Comparison of ENCODE assay signal across 19 mouse cellular contexts in the genomic region with DNA sequence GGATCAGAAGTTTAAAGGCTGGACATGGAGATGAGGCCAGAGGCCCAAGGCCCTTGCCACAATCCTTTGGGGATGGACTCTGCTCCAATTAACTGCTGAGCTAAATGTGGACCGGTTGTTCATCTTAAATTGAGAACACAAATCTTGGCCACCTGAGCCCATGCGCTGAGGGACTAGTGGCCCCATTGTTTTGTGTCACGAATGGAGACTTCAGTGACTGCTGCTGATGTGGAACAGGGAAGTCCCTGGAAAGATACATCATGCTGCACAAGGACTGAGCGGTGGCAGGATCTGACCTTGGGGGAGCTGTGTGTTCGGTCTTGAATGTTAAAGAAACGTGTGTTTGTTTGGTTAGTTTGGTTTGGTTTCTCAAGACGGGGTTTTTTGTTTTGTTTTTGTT.
DNase-seq lines count a peak whose midpoint lies in the region; ATAC-seq and TF ChIP-seq lines count a peak whose summit lies in the region.
"Had no signal": no experiment of that assay in that cellular context is flagged by ENCODE, and none has a peak within 500 bp of the region (broad histone marks: within the 10 kb centered on the region; RNA-seq: fewer than 3 reads in every experiment).

No protein-coding gene starts in this region.

- peak; percentile 63 for ATAC-seq in hindbrain, embryonic 11.5 days (ENCODE audit: low FRiP score)
- ATAC-seq in hindbrain, embryonic 16.5 days = no peak
- ATAC-seq in midbrain, embryonic 11.5 days (ENCODE audit: low FRiP score) = peak; percentile 66; the same call in 1 of the 2 replicates
- no peak for ATAC-seq in midbrain, embryonic 14.5 days (ENCODE audit: low FRiP score, low TSS enrichment)
- no peak for ATAC-seq in kidney, postnatal 0 days (replicated peaks; ENCODE audit: low FRiP score, low read depth)
- no peak for ATAC-seq in liver, embryonic 11.5 days (replicated peaks; ENCODE audit: low FRiP score)
- ATAC-seq: CD4-positive, CD25-positive, alpha-beta regulatory T cell, adult 4 months; forebrain, embryonic 15.5 days; intestine, embryonic 16.5 days; lung, postnatal 0 days had no signal

- H3K9ac ChIP-seq in hindbrain, embryonic 11.5 days (ENCODE audit: low read depth, low read length) = no peak overlapping the region
- H3K9ac ChIP-seq in hindbrain, embryonic 16.5 days (ENCODE audit: low read depth, low read length) = no peak overlapping the region
- no peak overlapping the region for H3K9ac ChIP-seq in midbrain, embryonic 11.5 days (ENCODE audit: low read length)
- no peak overlapping the region for H3K9ac ChIP-seq in midbrain, embryonic 14.5 days (replicated peaks; ENCODE audit: low read length)
- H3K9ac ChIP-seq in kidney, postnatal 0 days (ENCODE audit: low read depth, low read length) = no peak overlapping the region
- no peak overlapping the region for H3K9ac ChIP-seq in liver, embryonic 11.5 days (ENCODE audit: low read depth, low read length)
- H3K9ac ChIP-seq: forebrain, embryonic 15.5 days; heart, embryonic 15.5 days; limb, embryonic 15.5 days; neural tube, embryonic 13.5 days had no signal

- DNase-seq in adrenal gland, adult 2 months = peak; percentile 43
- no peak for DNase-seq in adrenal gland, postnatal 25 days
- DNase-seq in hindbrain, embryonic 11.5 days (ENCODE audit: low spot score) = peak; percentile 45
- no peak for DNase-seq in midbrain, embryonic 11.5 days (ENCODE audit: low spot score, missing footprints)
- no peak for DNase-seq in midbrain, embryonic 14.5 days
- DNase-seq in kidney, postnatal 0 days (ENCODE audit: low spot score) = no peak
- no peak for DNase-seq in liver, embryonic 11.5 days (ENCODE audit: low spot score)
- DNase-seq: cerebellum, adult 9-10 months; gastrocnemius, postnatal 25 days; thymus, adult 2 months had no signal

- 70% methylated on average over 7 of the region's 7 CpGs for WGBS in hindbrain, embryonic 11.5 days
- whole genome bisulfite sequencing in hindbrain, embryonic 16.5 days = 55% methylated on average over 7 of the region's 7 CpGs
- WGBS in midbrain, embryonic 11.5 days = 78% methylated on average over 7 of the region's 7 CpGs
- 60% methylated on average over 7 of the region's 7 CpGs for whole genome bisulfite sequencing in midbrain, embryonic 14.5 days
- 69% methylated on average over 7 of the region's 7 CpGs for WGBS in kidney, postnatal 0 days
- 84% methylated on average over 7 of the region's 7 CpGs for WGBS in liver, embryonic 11.5 days

- TF ChIP-seq CTCF in kidney, postnatal 0 days (IDR thresholded peaks at IDR 0.05; ENCODE audit: low read depth) = no peak

- no peak overlapping the region for H3K4me3 ChIP-seq in hindbrain, embryonic 11.5 days (ENCODE audit: low read depth, low read length)
- H3K4me3 ChIP-seq in hindbrain, embryonic 16.5 days (ENCODE audit: low read length) = no peak overlapping the region
- H3K4me3 ChIP-seq in midbrain, embryonic 11.5 days (ENCODE audit: low read depth, low read length) = no peak overlapping the region
- H3K4me3 ChIP-seq in midbrain, embryonic 14.5 days (replicated peaks; ENCODE audit: low read depth, low read length) = no peak overlapping the region
- no peak overlapping the region for H3K4me3 ChIP-seq in kidney, postnatal 0 days (replicated peaks; ENCODE audit: low read depth, low read length)
- no peak overlapping the region for H3K4me3 ChIP-seq in liver, embryonic 11.5 days (ENCODE audit: low read depth, low read length)
- H3K4me3 ChIP-seq: forebrain, embryonic 15.5 days; heart, embryonic 15.5 days; limb, embryonic 15.5 days; neural tube, embryonic 13.5 days had no signal

- H3K27ac ChIP-seq in hindbrain, embryonic 11.5 days (ENCODE audit: low read depth, low read length) = 0 out of 2 replicates have a peak overlapping the region, but pooled peaks have one; percentile 30
- no peak overlapping the region for H3K27ac ChIP-seq in hindbrain, embryonic 16.5 days (ENCODE audit: low read depth, low read length)
- H3K27ac ChIP-seq in midbrain, embryonic 11.5 days (ENCODE audit: low read depth, low read length) = no peak overlapping the region
- no peak overlapping the region for H3K27ac ChIP-seq in midbrain, embryonic 14.5 days (replicated peaks; ENCODE audit: low read depth, low read length)
- H3K27ac ChIP-seq in kidney, postnatal 0 days = 0 out of 2 replicates have a peak overlapping the region, but pooled peaks have one; percentile 36
- no peak overlapping the region for H3K27ac ChIP-seq in liver, embryonic 11.5 days (ENCODE audit: low read depth, low read length)
- H3K27ac ChIP-seq: forebrain, embryonic 15.5 days; heart, embryonic 15.5 days; limb, embryonic 15.5 days had no signal

- H3K27me3 ChIP-seq in hindbrain, embryonic 11.5 days (ENCODE audit: control insufficient read depth, insufficient read depth, low read length) = no peaks in the 10 kb centered on the region
- H3K27me3 ChIP-seq in hindbrain, embryonic 16.5 days (replicated peaks; ENCODE audit: control insufficient read depth, insufficient read depth, low read length) = no peaks in the 10 kb centered on the region
- H3K27me3 ChIP-seq in midbrain, embryonic 11.5 days (ENCODE audit: control insufficient read depth, insufficient read depth, low read length) = no peaks in the 10 kb centered on the region
- H3K27me3 ChIP-seq in midbrain, embryonic 14.5 days (ENCODE audit: control insufficient read depth, insufficient read depth, low read length) = no peaks in the 10 kb centered on the region
- H3K27me3 ChIP-seq in kidney, postnatal 0 days (ENCODE audit: insufficient read depth, low read length) = no peaks in the 10 kb centered on the region
- no peaks in the 10 kb centered on the region for H3K27me3 ChIP-seq in liver, embryonic 11.5 days (replicated peaks; ENCODE audit: control insufficient read depth, insufficient read depth, low read length)
- H3K27me3 ChIP-seq: forebrain, embryonic 15.5 days; heart, embryonic 15.5 days; limb, embryonic 15.5 days; neural tube, embryonic 13.5 days; Patski had no signal

- H3K4me2 ChIP-seq in hindbrain, embryonic 11.5 days (replicated peaks; ENCODE audit: low read depth, low read length) = no peak overlapping the region
- H3K4me2 ChIP-seq in hindbrain, embryonic 16.5 days (ENCODE audit: low read length) = no peak overlapping the region
- H3K4me2 ChIP-seq in midbrain, embryonic 11.5 days = no peak overlapping the region
- H3K4me2 ChIP-seq in midbrain, embryonic 14.5 days (ENCODE audit: low read length) = no peak overlapping the region
- H3K4me2 ChIP-seq in kidney, postnatal 0 days (ENCODE audit: low read length) = no peak overlapping the region
- H3K4me2 ChIP-seq in liver, embryonic 11.5 days = no peak overlapping the region
- H3K4me2 ChIP-seq: forebrain, embryonic 15.5 days; heart, embryonic 15.5 days; limb, embryonic 15.5 days; neural tube, embryonic 13.5 days had no signal

- H3K4me1 ChIP-seq in hindbrain, embryonic 11.5 days (replicated peaks; ENCODE audit: control insufficient read depth, insufficient read depth, low read length) = no peaks in the 10 kb centered on the region
- H3K4me1 ChIP-seq in hindbrain, embryonic 16.5 days (ENCODE audit: control insufficient read depth, insufficient read depth, low read depth, low read length) = peaks cover 2% of the 10 kb centered on the region; the same call in 1 of the 2 replicates
- H3K4me1 ChIP-seq in midbrain, embryonic 11.5 days (ENCODE audit: control insufficient read depth, insufficient read depth, low read length) = peaks cover 3% of the 10 kb centered on the region; the same call in 1 of the 2 replicates
- peaks cover 21% of the 10 kb centered on the region; the same call in 1 of the 2 replicates for H3K4me1 ChIP-seq in midbrain, embryonic 14.5 days (ENCODE audit: control insufficient read depth, insufficient read depth, low read length)
- peaks cover 5% of the 10 kb centered on the region; the same call in 1 of the 2 replicates for H3K4me1 ChIP-seq in kidney, postnatal 0 days (replicated peaks; ENCODE audit: insufficient read depth, low read length)
- H3K4me1 ChIP-seq in liver, embryonic 11.5 days (replicated peaks; ENCODE audit: control insufficient read depth, insufficient read depth, low read length) = no peaks in the 10 kb centered on the region
- H3K4me1 ChIP-seq: limb, embryonic 15.5 days had no signal

- H3K9me3 ChIP-seq in hindbrain, embryonic 11.5 days (ENCODE audit: control insufficient read depth, low read length) = no peaks in the 10 kb centered on the region
- no peaks in the 10 kb centered on the region for H3K9me3 ChIP-seq in hindbrain, embryonic 16.5 days (ENCODE audit: control insufficient read depth, low read length)
- H3K9me3 ChIP-seq in midbrain, embryonic 11.5 days (ENCODE audit: control insufficient read depth, low read length) = no peaks in the 10 kb centered on the region
- H3K9me3 ChIP-seq in midbrain, embryonic 14.5 days (ENCODE audit: control insufficient read depth, low read length) = no peaks in the 10 kb centered on the region
- no peaks in the 10 kb centered on the region for H3K9me3 ChIP-seq in kidney, postnatal 0 days (replicated peaks; ENCODE audit: low read length)
- H3K9me3 ChIP-seq in liver, embryonic 11.5 days (ENCODE audit: control insufficient read depth, low read length) = no peaks in the 10 kb centered on the region
- H3K9me3 ChIP-seq: forebrain, embryonic 15.5 days; heart, embryonic 15.5 days; limb, embryonic 15.5 days; neural tube, embryonic 13.5 days had no signal

- no peaks in the 10 kb centered on the region for H3K36me3 ChIP-seq in hindbrain, embryonic 11.5 days (ENCODE audit: control insufficient read depth, insufficient read depth, low read length)
- H3K36me3 ChIP-seq in hindbrain, embryonic 16.5 days (ENCODE audit: control insufficient read depth, insufficient read depth, low read length) = no peaks in the 10 kb centered on the region; the same call in 1 of the 2 replicates
- H3K36me3 ChIP-seq in midbrain, embryonic 11.5 days (ENCODE audit: control insufficient read depth, insufficient read depth, low read length) = no peaks in the 10 kb centered on the region
- no peaks in the 10 kb centered on the region for H3K36me3 ChIP-seq in midbrain, embryonic 14.5 days (ENCODE audit: control insufficient read depth, insufficient read depth, low read length)
- H3K36me3 ChIP-seq in kidney, postnatal 0 days (ENCODE audit: insufficient read depth, low read length) = 0 out of 2 replicates have a peak, but pooled peaks cover under 1% of the 10 kb centered on the region
- no peaks in the 10 kb centered on the region for H3K36me3 ChIP-seq in liver, embryonic 11.5 days (ENCODE audit: control insufficient read depth, insufficient read depth, low read length)
- H3K36me3 ChIP-seq: forebrain, embryonic 15.5 days; heart, embryonic 15.5 days; limb, embryonic 15.5 days had no signal

Comparison
In these comparisons a context has a peak if more than half of its experiments do, and no peak if none do; other contexts are left out.
1. DNase-seq: peak in adrenal gland, adult 2 months (single experiment) and hindbrain, embryonic 11.5 days (single experiment); none in adrenal gland, postnatal 25 days (single experiment), midbrain, embryonic 11.5 days (single experiment), midbrain, embryonic 14.5 days (single experiment), kidney, postnatal 0 days (single experiment) and liver, embryonic 11.5 days (single experiment).
2. ATAC-seq: peak in hindbrain, embryonic 11.5 days (single experiment) and midbrain, embryonic 11.5 days (single experiment); none in hindbrain, embryonic 16.5 days (single experiment), midbrain, embryonic 14.5 days (single experiment), kidney, postnatal 0 days (single experiment) and liver, embryonic 11.5 days (single experiment).
3. H3K27ac ChIP-seq: peak in hindbrain, embryonic 11.5 days (single experiment) and kidney, postnatal 0 days (single experiment); none in hindbrain, embryonic 16.5 days (single experiment), midbrain, embryonic 11.5 days (single experiment), midbrain, embryonic 14.5 days (single experiment) and liver, embryonic 11.5 days (single experiment).